Mouse (Mus musculus): ENCODE measurements at regions not wholly inside any gene's neighbourhood (a gene's known extent, or its start where the extent isn't known, plus 50 kb on each side); places are given as distances from the start of the nearest gene placed in this dataset.

- Histone ChIP-seq H3K27me3 (ENCODE audit: control insufficient read depth, insufficient read depth, low read length) (peaks cover 19% of the 10 kb centered on the region), H3K27ac (ENCODE audit: low read depth) (no peak overlapping the region), H3K4me1 (ENCODE audit: control insufficient read depth, insufficient read depth) (no peaks in the 10 kb centered on the region), H3K4me2 (ENCODE audit: low read depth, low read length) (no peak overlapping the region; the same call in 1 of the 2 replicates), H3K4me3 (ENCODE audit: low read depth, low read length) (no peak overlapping the region), H3K9ac (replicated peaks; ENCODE audit: low read depth, low read length) (no peak overlapping the region), H3K36me3 (replicated peaks; ENCODE audit: control insufficient read depth, insufficient read depth, low read length) (no peaks in the 10 kb centered on the region), H3K9me3 (replicated peaks; ENCODE audit: control insufficient read depth, low read length) (no peaks in the 10 kb centered on the region)
- 22% methylated on average over 8 of the region's 8 CpGs for WGBS
- TF ChIP-seq EP300 (IDR thresholded peaks at IDR 0.05; ENCODE audit: low read depth) = no peak
- ATAC-seq (ENCODE audit: insufficient read depth, low read depth) = no peak
- no peak for DNase-seq (ENCODE audit: low spot score)
These were observed 188.2 kb downstream of the Irx2 start for GRCm38 (mm10) chr13:72816856-72817255.

- WGBS = 34% methylated on average over 2 of the region's 2 CpGs
- H3K4me2 ChIP-seq (ENCODE audit: low read depth, low read length) = no peak overlapping the region
- ATAC-seq (ENCODE audit: insufficient read depth, low read depth) (no peak), DNase-seq (ENCODE audit: low spot score) (no peak)
- H3K9me3 ChIP-seq (replicated peaks; ENCODE audit: control insufficient read depth, low read length) = no peaks in the 10 kb centered on the region
- no peaks in the 10 kb centered on the region for H3K4me1 ChIP-seq (ENCODE audit: control insufficient read depth, insufficient read depth)
- H3K4me3 ChIP-seq (ENCODE audit: low read depth, low read length) = no peak overlapping the region
- no peak overlapping the region for H3K9ac ChIP-seq (replicated peaks; ENCODE audit: low read depth, low read length)
- peaks cover 19% of the 10 kb centered on the region for H3K27me3 ChIP-seq (ENCODE audit: control insufficient read depth, insufficient read depth, low read length)
- no peak overlapping the region for H3K27ac ChIP-seq (ENCODE audit: low read depth)
- no peaks in the 10 kb centered on the region for H3K36me3 ChIP-seq (replicated peaks; ENCODE audit: control insufficient read depth, insufficient read depth, low read length)
- no peak for TF ChIP-seq EP300 (IDR thresholded peaks at IDR 0.05; ENCODE audit: low read depth)
These were observed 188.9 kb downstream of the Irx2 start for GRCm38 (mm10) chr13:72817521-72817920.

GRCm38 (mm10) chr13:72817930-72818329 is 189.3 kb downstream of the Irx2 start:
- Histone ChIP-seq H3K36me3 (replicated peaks; ENCODE audit: control insufficient read depth, insufficient read depth, low read length) (no peaks in the 10 kb centered on the region), H3K27ac (ENCODE audit: low read depth) (no peak overlapping the region), H3K4me1 (ENCODE audit: control insufficient read depth, insufficient read depth) (no peaks in the 10 kb centered on the region), H3K4me3 (ENCODE audit: low read depth, low read length) (no peak overlapping the region), H3K9ac (replicated peaks; ENCODE audit: low read depth, low read length) (no peak overlapping the region), H3K27me3 (ENCODE audit: control insufficient read depth, insufficient read depth, low read length) (peaks cover 19% of the 10 kb centered on the region), H3K4me2 (ENCODE audit: low read depth, low read length) (no peak overlapping the region), H3K9me3 (replicated peaks; ENCODE audit: control insufficient read depth, low read length) (no peaks in the 10 kb centered on the region)
- 13% methylated on average over 6 of the region's 6 CpGs for WGBS
- TF ChIP-seq EP300 (IDR thresholded peaks at IDR 0.05; ENCODE audit: low read depth) = no peak
- TF ChIP-seq CTCF (IDR thresholded peaks at IDR 0.05; ENCODE audit: low read depth) = no peak
- DNase-seq (ENCODE audit: low spot score) (no peak), ATAC-seq (ENCODE audit: insufficient read depth, low read depth) (peak; percentile 30; the same call in 1 of the 2 replicates)

GRCm38 (mm10) chr13:72826613-72827012 is 198.0 kb downstream of the Irx2 start:
- Histone ChIP-seq H3K27ac (ENCODE audit: low read depth) (no peak overlapping the region), H3K4me3 (ENCODE audit: low read depth, low read length) (no peak overlapping the region), H3K4me2 (ENCODE audit: low read depth, low read length) (no peak overlapping the region), H3K4me1 (ENCODE audit: control insufficient read depth, insufficient read depth) (no peaks in the 10 kb centered on the region), H3K27me3 (ENCODE audit: control insufficient read depth, insufficient read depth, low read length) (no peaks in the 10 kb centered on the region), H3K9ac (replicated peaks; ENCODE audit: low read depth, low read length) (no peak overlapping the region), H3K36me3 (replicated peaks; ENCODE audit: control insufficient read depth, insufficient read depth, low read length) (no peaks in the 10 kb centered on the region), H3K9me3 (replicated peaks; ENCODE audit: control insufficient read depth, low read length) (no peaks in the 10 kb centered on the region)
- TF ChIP-seq EP300 (IDR thresholded peaks at IDR 0.05; ENCODE audit: low read depth) = no peak
- no peak for TF ChIP-seq CTCF (IDR thresholded peaks at IDR 0.05; ENCODE audit: low read depth)
- ATAC-seq (ENCODE audit: insufficient read depth, low read depth) (no peak), DNase-seq (ENCODE audit: low spot score) (no peak)
- WGBS = 49% methylated on average over 3 of the region's 3 CpGs

- Histone ChIP-seq H3K9me3 (replicated peaks; ENCODE audit: control insufficient read depth, low read length) (no peaks in the 10 kb centered on the region), H3K27ac (ENCODE audit: low read depth) (no peak overlapping the region), H3K36me3 (replicated peaks; ENCODE audit: control insufficient read depth, insufficient read depth, low read length) (no peaks in the 10 kb centered on the region), H3K4me3 (ENCODE audit: low read depth, low read length) (no peak overlapping the region), H3K4me2 (ENCODE audit: low read depth, low read length) (no peak overlapping the region), H3K27me3 (ENCODE audit: control insufficient read depth, insufficient read depth, low read length) (no peaks in the 10 kb centered on the region), H3K4me1 (ENCODE audit: control insufficient read depth, insufficient read depth) (no peaks in the 10 kb centered on the region), H3K9ac (replicated peaks; ENCODE audit: low read depth, low read length) (no peak overlapping the region)
- 56% methylated on average over 3 of the region's 3 CpGs for WGBS
- TF ChIP-seq EP300 (IDR thresholded peaks at IDR 0.05; ENCODE audit: low read depth) (no peak), CTCF (IDR thresholded peaks at IDR 0.05; ENCODE audit: low read depth) (no peak)
- no peak for DNase-seq (ENCODE audit: low spot score)
- ATAC-seq (ENCODE audit: insufficient read depth, low read depth) = no peak
These were observed 200.7 kb downstream of the Irx2 start for GRCm38 (mm10) chr13:72829331-72829730.

GRCm38 (mm10) chr13:72833326-72833725 is 204.7 kb downstream of the Irx2 start:
- DNase-seq (ENCODE audit: low spot score) (no peak), ATAC-seq (ENCODE audit: insufficient read depth, low read depth) (no peak)
- no peak overlapping the region for H3K9ac ChIP-seq (replicated peaks; ENCODE audit: low read depth, low read length)
- TF ChIP-seq EP300 (IDR thresholded peaks at IDR 0.05; ENCODE audit: low read depth) (no peak), CTCF (IDR thresholded peaks at IDR 0.05; ENCODE audit: low read depth) (no peak)
- no peak overlapping the region for H3K27ac ChIP-seq (ENCODE audit: low read depth)
- 50% methylated on average over 2 of the region's 2 CpGs for WGBS
- no peaks in the 10 kb centered on the region for H3K27me3 ChIP-seq (ENCODE audit: control insufficient read depth, insufficient read depth, low read length)
- H3K9me3 ChIP-seq (replicated peaks; ENCODE audit: control insufficient read depth, low read length) = no peaks in the 10 kb centered on the region
- no peak overlapping the region for H3K4me3 ChIP-seq (ENCODE audit: low read depth, low read length)
- no peaks in the 10 kb centered on the region for H3K36me3 ChIP-seq (replicated peaks; ENCODE audit: control insufficient read depth, insufficient read depth, low read length)
- H3K4me1 ChIP-seq (ENCODE audit: control insufficient read depth, insufficient read depth) = no peaks in the 10 kb centered on the region
- no peak overlapping the region for H3K4me2 ChIP-seq (ENCODE audit: low read depth, low read length)
